Mouse (Mus musculus) Muller cell, postnatal 12 days (primary cell): ENCODE measurements at regions not wholly inside any gene's neighbourhood (a gene's known extent, or its start where the extent isn't known, plus 50 kb on each side); places are given as distances from the start of the nearest gene placed in this dataset.

Source experiments
- DNase-seq: peaks from one replicate; pipeline ENCODE4 v3.0.0-alpha.2; 2015; ENCODE audit errors: inconsistent ontology term

- no peak for DNase-seq
These were observed 58.4 kb upstream of the Pced1b start for GRCm38 (mm10) chr15:97188545-97188944.

- DNase-seq = no peak
These were observed 59.1 kb upstream of the Pced1b start for GRCm38 (mm10) chr15:97187831-97188230.

- DNase-seq = peak; percentile 16
These were observed 60.9 kb upstream of the Pced1b start for GRCm38 (mm10) chr15:97186034-97186433.

- peak; percentile 41 for DNase-seq
These were observed 64.3 kb upstream of the Pced1b start for GRCm38 (mm10) chr15:97182617-97183038.

GRCm38 (mm10) chr15:97180970-97181669 is 65.8 kb upstream of the Pced1b start:
- no peak for DNase-seq

- DNase-seq = no peak
These were observed 68.6 kb upstream of the Pced1b start for GRCm38 (mm10) chr15:97178286-97178685.

GRCm38 (mm10) chr15:97177806-97178205 is 69.1 kb upstream of the Pced1b start:
- DNase-seq = no peak

- no peak for DNase-seq
These were observed 71.9 kb upstream of the Pced1b start for GRCm38 (mm10) chr15:97174989-97175388.

- DNase-seq = no peak
These were observed 73.7 kb upstream of the Pced1b start for GRCm38 (mm10) chr15:97173233-97173632.

GRCm38 (mm10) chr15:97170074-97170473 is 76.8 kb upstream of the Pced1b start:
- no peak for DNase-seq

GRCm38 (mm10) chr15:97169381-97169780 is 77.5 kb upstream of the Pced1b start:
- DNase-seq = no peak

GRCm38 (mm10) chr15:97167116-97167515 is 79.8 kb upstream of the Pced1b start:
- no peak for DNase-seq

- DNase-seq = no peak
These were observed 82.3 kb upstream of the Pced1b start for GRCm38 (mm10) chr15:97164616-97165015.

GRCm38 (mm10) chr15:97163971-97164370 is 82.9 kb upstream of the Pced1b start:
- no peak for DNase-seq

- no peak for DNase-seq
These were observed 83.8 kb upstream of the Pced1b start for GRCm38 (mm10) chr15:97163090-97163489.

GRCm38 (mm10) chr15:97162305-97162704 is 84.6 kb upstream of the Pced1b start:
- DNase-seq = no peak

- no peak for DNase-seq
These were observed 85.4 kb upstream of the Pced1b start for GRCm38 (mm10) chr15:97161530-97161929.

GRCm38 (mm10) chr15:97152354-97152753 is 94.6 kb upstream of the Pced1b start:
- peak; percentile 55 for DNase-seq

GRCm38 (mm10) chr15:97151793-97152192 is 95.1 kb upstream of the Pced1b start:
- DNase-seq = no peak

- DNase-seq = no peak
These were observed 95.4 kb upstream of the Slc38a4 start for GRCm38 (mm10) chr15:97150983-97151735.

GRCm38 (mm10) chr15:97141958-97142357 is 86.2 kb upstream of the Slc38a4 start:
- DNase-seq = peak; percentile 80

- DNase-seq = no peak
These were observed 82.5 kb upstream of the Slc38a4 start for GRCm38 (mm10) chr15:97138265-97138664.

GRCm38 (mm10) chr15:97135291-97135690 is 79.5 kb upstream of the Slc38a4 start:
- DNase-seq = peak; percentile 33
